10 mouse cellular contexts compared by ENCODE assay signal in the genomic region with DNA sequence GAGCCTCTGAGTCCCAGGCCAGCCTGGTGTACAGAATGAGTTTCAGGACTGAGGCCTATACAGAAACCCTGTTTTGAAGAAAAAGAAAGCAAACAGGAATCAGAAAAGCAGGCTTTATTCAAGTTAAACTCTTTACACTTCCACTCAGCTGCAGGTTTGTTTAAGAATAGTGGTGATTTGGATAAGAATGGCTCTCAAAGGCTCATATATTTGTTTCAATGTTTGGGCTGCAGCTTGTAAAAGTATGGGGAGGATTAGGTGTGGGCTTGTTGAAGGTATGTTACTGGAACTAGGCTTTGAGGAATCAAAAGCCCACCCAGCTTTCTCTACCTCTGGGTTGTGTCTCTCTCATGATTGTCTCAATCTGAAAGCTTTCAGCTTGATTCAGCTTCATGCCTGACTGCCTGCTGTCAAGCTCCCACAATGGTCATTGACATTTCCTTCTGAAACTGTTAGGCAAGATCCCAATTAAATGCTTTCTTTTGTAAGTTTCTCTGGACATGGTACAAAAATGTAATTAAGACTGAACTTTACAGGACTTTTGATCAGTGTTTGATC.
"Had no signal": no experiment of that assay in that cellular context is flagged by ENCODE, and none has a peak within 500 bp of the region (broad histone marks: within the 10 kb centered on the region; RNA-seq: fewer than 3 reads in every experiment).

No protein-coding gene starts in this region.

- H3K9me3 ChIP-seq: limb, embryonic 13.5 days; midbrain, embryonic 13.5 days; neural tube, embryonic 12.5 days had no signal

- H3K4me3 ChIP-seq: limb, embryonic 13.5 days; midbrain, embryonic 13.5 days; neural tube, embryonic 12.5 days had no signal

- H3K9ac ChIP-seq: limb, embryonic 13.5 days; liver, embryonic 14.5 days; midbrain, embryonic 13.5 days; neural tube, embryonic 12.5 days had no signal

- H3K4me2 ChIP-seq: limb, embryonic 13.5 days; midbrain, embryonic 13.5 days; neural tube, embryonic 12.5 days had no signal

- H3K27ac ChIP-seq: kidney, postnatal 0 days; limb, embryonic 13.5 days; liver, embryonic 14.5 days; midbrain, embryonic 13.5 days; neural tube, embryonic 12.5 days; stomach, postnatal 0 days had no signal

- ATAC-seq: midbrain, embryonic 13.5 days had no signal

- H3K27me3 ChIP-seq: limb, embryonic 13.5 days; midbrain, embryonic 13.5 days; neural tube, embryonic 12.5 days had no signal

- H3K4me1 ChIP-seq: limb, embryonic 13.5 days; midbrain, embryonic 13.5 days; neural tube, embryonic 12.5 days had no signal

- DNase-seq: kidney, postnatal 36 days; left cerebral cortex, postnatal 4 days; lung, adult 18-20 months; thymus, postnatal 4 days had no signal
